Mouse (Mus musculus): ENCODE results near the gene H2al1k. TPM values are rescaled to one million over a fixed set of nuclear protein-coding genes. Genes with fewer than 3 reads are reported as not detected.

Gene H2al1k
- total RNA-seq (2023): not detected in 4 replicates

DNA sequence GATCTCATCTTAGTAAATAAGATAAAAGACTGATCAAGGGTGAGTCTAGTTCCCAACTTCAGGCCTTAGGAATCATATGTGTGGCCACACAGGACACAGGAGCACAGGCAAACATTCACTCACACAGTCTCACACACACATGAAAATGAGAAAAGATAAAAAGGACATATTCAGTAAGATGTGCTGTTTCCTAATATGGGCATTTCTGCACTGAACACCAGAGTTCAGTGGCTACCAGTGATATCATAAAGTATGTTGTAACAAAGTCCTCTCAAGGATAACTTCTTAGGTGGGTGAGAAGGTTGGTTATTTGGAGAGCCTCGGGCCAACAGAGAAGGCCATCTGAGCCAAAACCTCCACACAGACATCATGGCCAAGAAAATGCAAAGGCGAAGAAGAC, at the start of gene H2al1k:
Gene H2al1k (plus strand): TSS at position 301 of the 400 bp plus-strand sequence.

Other genes starting within 250 kb of the H2al1k start
- not detected in 4 replicates for gene 4930402K13Rik, start 246.1 kb upstream of the H2al1k start, total RNA-seq (2023)
- not detected in 4 replicates for gene Lancl3, start 150.7 kb upstream of the H2al1k start, total RNA-seq (2023)
- gene Gm14862, start 93.7 kb upstream of the H2al1k start, total RNA-seq (2023): not detected in 4 replicates
- gene Xk, start 77.9 kb upstream of the H2al1k start, total RNA-seq (2023): 4.0 to 4.8 TPM (median 4.3 TPM) in 4 replicates
- 1.2 to 1.7 TPM (median 1.6 TPM) in 3 of 4 replicates, not detected in the other for gene H2al1m, start 66.9 kb upstream of the H2al1k start, total RNA-seq (2023)
- 271 to 305 TPM (median 294 TPM) in 4 replicates for gene Cybb, start 137.1 kb downstream of the H2al1k start, total RNA-seq (2023)
- gene H2al1o, start 221.8 kb downstream of the H2al1k start, total RNA-seq (2023): not detected in 4 replicates

Data from B cell, adult 62 days (primary cell).